Mouse (Mus musculus) kidney, postnatal 0 days (tissue): ENCODE measurements around the gene Zfp668. TPM values are rescaled to one million over a fixed set of nuclear protein-coding genes. Genes with fewer than 3 reads are reported as not detected.
A peak's percentile ranks its signal among the peaks of the same experiment; 100 is the strongest.
"Not testable (repeated sequence)": the region's sequence is repeated elsewhere in the genome, so short reads cannot be mapped to it uniquely, and the experiment has no call there.

ENCODE experiments used
- ATAC-seq: fragments of 200-750 bp; cut with Nextera tagmentation; replicated peaks from 2 replicates; pipeline ENCODE4 v1.8.0; 2017; ENCODE audit warnings: low read depth, moderate number of reproducible peaks, moderate TSS enrichment, moderate library complexity; ENCODE audit not compliant: low FRiP score
- DNase-seq: peaks from one replicate; pipeline ENCODE4 v3.0.0-alpha.2; 2016; ENCODE audit warnings: low spot score
- H3K27ac ChIP-seq: fragments of 300-500 bp; sonication (generic); 2 replicates; pipeline ENCODE4 v1.5.1; 2014; ENCODE audit warnings: mild to moderate bottlenecking
- H3K27me3 ChIP-seq: fragments of 300-500 bp; sonication (generic); 2 replicates; pipeline ENCODE4 v1.6.1; 2014; ENCODE audit warnings: low read length, mixed read lengths; ENCODE audit not compliant: insufficient read depth
- H3K36me3 ChIP-seq: fragments of 300-500 bp; sonication (generic); 2 replicates; pipeline ENCODE4 v1.6.1; 2014; ENCODE audit warnings: low read length, mixed read lengths; ENCODE audit not compliant: insufficient read depth
- H3K4me1 ChIP-seq: fragments of 300-500 bp; sonication (generic); replicated peaks from 2 replicates; pipeline ENCODE4 v1.6.1; 2014; ENCODE audit warnings: antibody characterized with exemption, low read length, mixed read lengths; ENCODE audit not compliant: insufficient read depth
- H3K4me2 ChIP-seq: fragments of 300-500 bp; sonication (generic); 2 replicates; pipeline ENCODE4 v1.6.1; 2014; ENCODE audit warnings: mild to moderate bottlenecking, low read length, moderate library complexity, mixed read lengths
- H3K4me3 ChIP-seq: fragments of 300-500 bp; sonication (generic); replicated peaks from 2 replicates; pipeline ENCODE4 v1.5.1; 2014; ENCODE audit warnings: low read depth, low read length
- H3K9ac ChIP-seq: fragments of 300-500 bp; sonication (generic); 2 replicates; pipeline ENCODE4 v1.6.1; 2014; ENCODE audit warnings: low read depth, low read length
- H3K9me3 ChIP-seq: fragments of 300-500 bp; sonication (generic); replicated peaks from 2 replicates; pipeline ENCODE4 v1.6.1; 2016; ENCODE audit warnings: low read length, inconsistent platforms, mixed read lengths
- CTCF ChIP-seq: IDR thresholded peaks from 2 replicates; pipeline ENCODE4 v1.5.1; 2016; ENCODE audit warnings: antibody characterized with exemption, low read depth, mild to moderate bottlenecking, moderate library complexity
- WGBS: fragments of 180-500 bp; shearing (Covaris S2); extraction: QIAGEN DNeasy Blood & Tissue Kit; methylation state at CpG from one replicate; pipeline ENCODE4 v1.1.7; 2014; 5-methylcytosine and 5-hydroxymethylcytosine counted together
- polyA plus RNA-seq: library from polyadenylated mRNA; unstranded; fragments of >200 nt; fragmentation: Nextera tagmentation; extraction: Ambion mirVana; gene quantifications from 2 replicates; pipeline ENCODE4 v1.2.1, GENCODE M21; 2015

Gene Zfp668
- polyA plus RNA-seq, 1 experiment from 2014 or later, result 12.5 TPM

DNA sequence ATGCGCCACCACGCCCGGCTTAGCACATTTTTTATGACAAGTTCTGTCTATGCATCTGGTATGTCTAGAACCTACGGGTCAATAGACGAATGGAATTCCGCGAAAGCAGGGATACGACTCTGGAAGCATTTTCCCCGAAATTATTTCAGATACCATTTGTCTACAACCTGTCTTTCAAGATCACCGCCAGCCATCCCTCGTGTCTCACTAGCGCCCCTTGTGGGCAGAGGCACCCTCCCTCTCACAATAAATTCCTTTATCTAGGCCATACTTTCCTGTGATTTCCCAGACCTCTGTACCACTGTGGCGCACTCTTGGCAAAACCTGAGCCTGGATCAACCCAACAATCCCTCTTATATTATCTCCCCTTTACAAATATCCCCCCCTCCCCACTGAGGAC is 19.8 kb upstream of the Zfp668 start:
- no peaks in the 10 kb centered on the region for H3K9me3 ChIP-seq
- WGBS, result 67% methylated on average over 13 of the region's 13 CpGs
- H3K36me3 ChIP-seq, result peaks cover 8% of the 10 kb centered on the region
- ATAC-seq (no peak), DNase-seq (peak; percentile 52)
- H3K27me3 ChIP-seq, result no peaks in the 10 kb centered on the region
- peak; percentile 73 for TF ChIP-seq CTCF
- H3K4me3 ChIP-seq, result no peak overlapping the region
- H3K9ac ChIP-seq, result no peak overlapping the region
- H3K4me1 ChIP-seq, result peaks cover 11% of the 10 kb centered on the region; the same call in 1 of the 2 replicates
- no peak overlapping the region for H3K4me2 ChIP-seq
- no peak overlapping the region for H3K27ac ChIP-seq

DNA sequence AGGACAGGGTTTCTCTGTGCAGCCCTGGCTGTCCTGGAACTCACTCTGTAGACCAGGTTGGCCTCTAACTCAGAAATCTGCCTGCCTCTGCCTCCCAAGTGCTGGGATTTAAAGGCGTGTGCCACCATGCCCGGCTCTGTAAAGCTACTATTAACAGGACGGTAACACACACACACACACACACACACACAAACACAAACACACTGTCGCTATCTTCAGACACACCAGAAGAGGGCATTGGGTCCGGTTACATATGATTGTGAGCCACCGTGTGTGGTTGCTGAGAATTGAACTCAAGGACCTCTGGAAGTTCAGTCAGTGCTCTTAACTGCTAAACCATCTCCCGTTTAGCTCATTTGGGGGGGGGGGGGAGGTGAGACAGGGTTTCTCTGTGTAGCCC is 19.3 kb upstream of the Zfp668 start:
- WGBS, result 75% methylated on average over 7 of the region's 7 CpGs
- H3K4me3 ChIP-seq, result 0 out of 2 replicates have a peak overlapping the region, but pooled peaks have one; percentile 65
- ATAC-seq, result peak; percentile 2; the same call in 1 of the 2 replicates

DNA sequence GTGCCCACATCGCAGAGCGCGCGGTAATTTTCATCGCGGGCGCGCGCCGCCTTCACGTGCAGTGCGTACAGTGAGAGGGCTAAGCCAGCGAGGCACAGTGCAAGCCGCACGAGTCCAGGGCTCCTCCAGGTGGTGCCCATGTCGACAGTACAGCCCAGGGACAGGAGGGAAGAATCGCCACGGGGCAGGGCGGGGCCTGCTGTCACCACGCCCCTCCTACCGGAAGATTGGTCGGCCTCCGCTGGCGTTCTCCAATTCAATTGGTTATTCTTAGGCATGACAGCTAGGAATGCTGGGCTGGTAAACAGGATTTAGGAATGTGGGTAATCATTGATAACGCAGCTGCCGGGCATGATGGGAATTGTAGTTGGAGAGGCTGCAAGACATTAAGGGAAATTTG is 18.8 kb upstream of the Zfp668 start, which contains the start of the genes Gm21974 and Vkorc1:
Gm21974 (minus strand) TSS at position 13 of the 400 bp plus-strand sequence.
Vkorc1 (minus strand) TSS at position 176 of the 400 bp plus-strand sequence.
- Histone ChIP-seq H3K36me3 (peaks cover 8% of the 10 kb centered on the region), H3K27ac (peak within 1 kb of the TSS; percentile 81), H3K4me2 (peak within 1 kb of the TSS; percentile 88), H3K9me3 (no peaks in the 10 kb centered on the region), H3K4me3 (peak within 1 kb of the TSS; percentile 65), H3K4me1 (peaks cover 11% of the 10 kb centered on the region; the same call in 1 of the 2 replicates), H3K27me3 (no peaks in the 10 kb centered on the region), H3K9ac (peak within 1 kb of the TSS; percentile 65)
- TF ChIP-seq CTCF, result peak; percentile 60
- peak; percentile 95 for ATAC-seq
- peak; percentile 99 for DNase-seq
- under 1% methylated on average over 26 of the region's 26 CpGs for WGBS

More for the DNA sequence above, 19.3 kb upstream of the Zfp668 start:
- DNase-seq, H3K27ac ChIP-seq, H3K9ac ChIP-seq, H3K36me3 ChIP-seq, H3K27me3 ChIP-seq, H3K9me3 ChIP-seq: not testable (repeated sequence)
- Histone ChIP-seq H3K4me2 (peak overlapping the region; percentile 88; the same call in 1 of the 2 replicates), H3K4me1 (peaks cover 11% of the 10 kb centered on the region; the same call in 1 of the 2 replicates)

DNA sequence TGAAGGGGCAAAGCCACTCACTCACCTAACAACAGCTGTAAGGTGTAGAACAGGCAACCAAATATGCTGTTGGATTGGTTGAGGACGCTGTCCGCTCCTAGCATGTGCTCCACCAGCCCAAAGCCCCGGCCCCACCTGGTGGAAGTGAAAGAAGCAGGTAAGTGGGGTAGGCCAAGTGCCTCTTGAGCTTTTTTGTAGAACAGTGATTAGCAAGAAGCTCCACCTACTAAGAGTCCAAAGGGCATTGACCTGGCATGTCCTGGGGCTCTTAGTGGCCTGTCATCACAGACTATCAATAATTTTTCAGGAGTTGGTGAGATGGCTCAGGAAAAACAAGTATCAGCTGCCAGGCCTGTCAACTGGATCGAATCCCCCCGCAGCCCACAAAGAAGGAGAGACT is 17.9 kb upstream of the Zfp668 start:
- peaks cover 11% of the 10 kb centered on the region; the same call in 1 of the 2 replicates for H3K4me1 ChIP-seq
- no peak for DNase-seq

DNA sequence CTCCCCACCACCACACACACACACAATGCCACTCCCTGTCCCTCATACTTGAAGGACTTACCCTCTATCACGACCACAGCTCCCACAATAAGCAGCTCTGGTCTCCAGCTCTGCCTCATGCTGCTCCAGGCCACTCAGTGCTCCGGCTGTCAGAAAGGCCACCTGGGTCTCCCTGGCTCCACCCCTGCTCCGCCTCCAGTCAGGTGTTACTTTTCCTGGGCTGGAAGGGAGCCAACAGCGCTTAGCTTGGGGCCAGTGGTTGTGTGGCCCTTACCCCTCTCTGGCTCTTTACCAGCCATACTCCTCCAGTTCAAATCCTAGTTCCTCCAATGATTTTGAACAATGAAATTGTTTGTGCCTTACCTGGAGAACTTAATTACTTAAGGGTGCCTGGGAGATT is 14.2 kb upstream of the Zfp668 start, which contains the start of gene Prss53:
Prss53 (minus strand) TSS at position 173 of the 400 bp plus-strand sequence.
- H3K4me1 ChIP-seq, result peaks cover 11% of the 10 kb centered on the region; the same call in 1 of the 2 replicates
- peak; percentile 39 for DNase-seq
- WGBS, result 31% methylated on average over 4 of the region's 4 CpGs

More for the DNA sequence above, 17.9 kb upstream of the Zfp668 start:
- Histone ChIP-seq H3K4me2 (peak overlapping the region; percentile 88), H3K9ac (0 out of 2 replicates have a peak overlapping the region, but pooled peaks have one; percentile 65), H3K27ac (no peak overlapping the region), H3K9me3 (no peaks in the 10 kb centered on the region), H3K4me3 (peak overlapping the region; percentile 65; the same call in 1 of the 2 replicates), H3K27me3 (no peaks in the 10 kb centered on the region), H3K36me3 (peaks cover 11% of the 10 kb centered on the region)
- ATAC-seq, result no peak
- no peak for TF ChIP-seq CTCF
- 55% methylated on average over 5 of the region's 5 CpGs for WGBS

DNA sequence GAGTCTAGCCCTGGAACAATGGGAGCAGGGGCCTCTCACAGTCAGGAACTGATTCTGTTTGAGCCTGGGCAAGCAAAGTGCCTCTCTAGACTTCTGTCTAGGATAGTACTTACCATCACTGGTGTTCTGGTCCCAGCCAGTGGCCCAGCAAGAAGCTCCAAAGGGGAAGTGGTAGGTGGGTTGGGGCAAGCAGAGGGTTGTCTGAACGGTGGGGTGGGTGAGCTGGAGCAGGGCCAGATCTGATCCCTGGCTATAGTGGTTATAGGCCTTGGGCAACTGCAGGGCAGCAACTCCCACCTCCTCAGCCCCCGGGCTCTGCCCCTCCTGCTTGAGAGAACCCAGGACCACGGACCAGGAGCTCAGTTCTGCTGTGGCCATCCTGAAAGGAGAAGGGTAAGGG is 12.2 kb upstream of the Zfp668 start:
- TF ChIP-seq CTCF, result no peak
- Histone ChIP-seq H3K4me3 (no peak overlapping the region), H3K27me3 (no peaks in the 10 kb centered on the region), H3K4me1 (no peaks in the 10 kb centered on the region), H3K36me3 (peaks cover 42% of the 10 kb centered on the region), H3K9me3 (no peaks in the 10 kb centered on the region), H3K9ac (no peak overlapping the region), H3K27ac (no peak overlapping the region), H3K4me2 (no peak overlapping the region)
- 44% methylated on average over 3 of the region's 3 CpGs for WGBS
- no peak for ATAC-seq
- DNase-seq, result no peak

More for the DNA sequence above, 14.2 kb upstream of the Zfp668 start, which contains the start of gene Prss53:
- TF ChIP-seq CTCF, result no peak
- no peak for ATAC-seq
- Histone ChIP-seq H3K4me2 (no peak within 1 kb of the TSS), H3K27me3 (no peaks in the 10 kb centered on the region), H3K4me3 (no peak within 1 kb of the TSS), H3K9ac (no peak within 1 kb of the TSS), H3K27ac (0 out of 2 replicates have a peak within 1 kb of the TSS, but pooled peaks have one; percentile 19), H3K9me3 (no peaks in the 10 kb centered on the region), H3K36me3 (peaks cover 26% of the 10 kb centered on the region)
